Mouse (Mus musculus) ovary, postnatal 36 days (tissue): Measurements from ENCODE around the gene Slc4a1.
A peak's percentile ranks its signal among the peaks of the same experiment; 100 is the strongest.

Experiments used
- DNase-seq: peaks from one replicate; pipeline ENCODE4 v3.0.0; 2022; ENCODE audit warnings: low spot score, mixed read lengths

Gene Slc4a1

GRCm38 (mm10) chr11:102319941-102320685 is 45.9 kb downstream of the Slc4a1 start:
- DNase-seq: peak; percentile 82

GRCm38 (mm10) chr11:102319410-102319792 is 46.6 kb downstream of the Slc4a1 start, which contains the start of gene Ubtf:
TSS of gene Ubtf (minus strand) at chr11:102319742.
- DNase-seq: peak; percentile 82

- DNase-seq: peak; percentile 66
Observed at GRCm38 (mm10) chr11:102318576-102319409, 47.2 kb downstream of the Slc4a1 start.

- DNase-seq: peak; percentile 83
Observed at GRCm38 (mm10) chr11:102317901-102318575, 48.0 kb downstream of the Slc4a1 start.

GRCm38 (mm10) chr11:102317298-102317900 is 48.6 kb downstream of the Slc4a1 start:
- no peak for DNase-seq

- peak; percentile 91 for DNase-seq
Observed at GRCm38 (mm10) chr11:102316572-102317297, 49.3 kb downstream of the Slc4a1 start.

GRCm38 (mm10) chr11:102315690-102316571 is 50.1 kb downstream of the Slc4a1 start:
- no peak for DNase-seq

- no peak for DNase-seq
Observed at GRCm38 (mm10) chr11:102314321-102314720, 51.7 kb downstream of the Slc4a1 start.

- no peak for DNase-seq
Observed at GRCm38 (mm10) chr11:102312586-102312985, 53.4 kb downstream of the Slc4a1 start.

- DNase-seq: no peak
Observed at GRCm38 (mm10) chr11:102311966-102312365, 54.0 kb downstream of the Slc4a1 start.

- DNase-seq: no peak
Observed at GRCm38 (mm10) chr11:102310768-102311695, 55.0 kb downstream of the Slc4a1 start.

GRCm38 (mm10) chr11:102309821-102310617 is 56.0 kb downstream of the Slc4a1 start:
- DNase-seq: no peak

- DNase-seq: peak; percentile 96
Observed at GRCm38 (mm10) chr11:102308979-102309378, 57.0 kb downstream of the Slc4a1 start.

- no peak for DNase-seq
Observed at GRCm38 (mm10) chr11:102308104-102308503, 57.9 kb downstream of the Slc4a1 start.

- no peak for DNase-seq
Observed at GRCm38 (mm10) chr11:102305359-102305758, 60.6 kb downstream of the Slc4a1 start.

GRCm38 (mm10) chr11:102304141-102304540 is 61.9 kb downstream of the Slc4a1 start:
- no peak for DNase-seq

GRCm38 (mm10) chr11:102299839-102300238 is 66.2 kb downstream of the Slc4a1 start:
- DNase-seq: no peak
